Mouse (Mus musculus): ENCODE measurements around the gene G430095P16Rik.

G430095P16Rik gene

GRCm38 (mm10) chr8:84698929-84699401 is 23.8 kb upstream of the G430095P16Rik start:
- no peak for TF ChIP-seq GATA4 (IDR thresholded peaks at IDR 0.05; ENCODE audit: insufficient replicate concordance, low read length)

- TF ChIP-seq GATA4 (IDR thresholded peaks at IDR 0.05; ENCODE audit: insufficient replicate concordance, low read length): no peak
These were observed 22.9 kb upstream of the G430095P16Rik start for GRCm38 (mm10) chr8:84699861-84700322.

GRCm38 (mm10) chr8:84700526-84700925 is 22.3 kb upstream of the G430095P16Rik start:
- TF ChIP-seq GATA4 (IDR thresholded peaks at IDR 0.05; ENCODE audit: insufficient replicate concordance, low read length): no peak

- peak; percentile 100 for TF ChIP-seq GATA4 (IDR thresholded peaks at IDR 0.05; ENCODE audit: insufficient replicate concordance, low read length)
These were observed 21.6 kb upstream of the G430095P16Rik start, which contains the start of gene Lyl1 for GRCm38 (mm10) chr8:84700941-84701911. Lyl1 (plus strand) TSS chr8:84701457.

GRCm38 (mm10) chr8:84702561-84702960 is 20.2 kb upstream of the G430095P16Rik start:
- TF ChIP-seq GATA4 (IDR thresholded peaks at IDR 0.05; ENCODE audit: insufficient replicate concordance, low read length): no peak

- TF ChIP-seq GATA4 (IDR thresholded peaks at IDR 0.05; ENCODE audit: insufficient replicate concordance, low read length): no peak
These were observed 19.8 kb upstream of the G430095P16Rik start for GRCm38 (mm10) chr8:84702963-84703465.

- TF ChIP-seq GATA4 (IDR thresholded peaks at IDR 0.05; ENCODE audit: insufficient replicate concordance, low read length): no peak
These were observed 19.1 kb upstream of the G430095P16Rik start for GRCm38 (mm10) chr8:84703466-84704249.

- TF ChIP-seq GATA4 (IDR thresholded peaks at IDR 0.05; ENCODE audit: insufficient replicate concordance, low read length): no peak
These were observed 18.5 kb upstream of the G430095P16Rik start for GRCm38 (mm10) chr8:84704356-84704755.

GRCm38 (mm10) chr8:84704867-84705831 is 17.7 kb upstream of the G430095P16Rik start:
- TF ChIP-seq GATA4 (IDR thresholded peaks at IDR 0.05; ENCODE audit: insufficient replicate concordance, low read length): no peak

- no peak for TF ChIP-seq GATA4 (IDR thresholded peaks at IDR 0.05; ENCODE audit: insufficient replicate concordance, low read length)
These were observed 16.8 kb upstream of the G430095P16Rik start for GRCm38 (mm10) chr8:84705960-84706359.

- no peak for TF ChIP-seq GATA4 (IDR thresholded peaks at IDR 0.05; ENCODE audit: insufficient replicate concordance, low read length)
These were observed 16.1 kb upstream of the G430095P16Rik start for GRCm38 (mm10) chr8:84706610-84707266.

GRCm38 (mm10) chr8:84707267-84707883 is 15.4 kb upstream of the G430095P16Rik start:
- TF ChIP-seq GATA4 (IDR thresholded peaks at IDR 0.05; ENCODE audit: insufficient replicate concordance, low read length): no peak

- TF ChIP-seq GATA4 (IDR thresholded peaks at IDR 0.05; ENCODE audit: insufficient replicate concordance, low read length): no peak
These were observed 14.7 kb upstream of the G430095P16Rik start for GRCm38 (mm10) chr8:84708071-84708541.
